Mouse (Mus musculus) liver, embryonic 16.5 days (tissue): Measurements from ENCODE around the gene Per2. TPM values are rescaled to one million over a fixed set of nuclear protein-coding genes. Genes with fewer than 3 reads are reported as not detected.
A peak's percentile ranks its signal among the peaks of the same experiment; 100 is the strongest.

Source experiments
- ATAC-seq: fragments of 200-750 bp; cut with Nextera tagmentation; 2 replicates; pipeline ENCODE4 v1.8.0; 2017; ENCODE audit warnings: low read depth, mild to moderate bottlenecking, moderate number of reproducible peaks, moderate library complexity
- H3K27ac ChIP-seq: fragments of 300-500 bp; sonication (generic); 2 replicates; pipeline ENCODE4 v1.5.1; 2014; ENCODE audit warnings: mild to moderate bottlenecking, low read length
- H3K27me3 ChIP-seq: fragments of 300-500 bp; sonication (generic); 2 replicates; pipeline ENCODE4 v1.6.1; 2014; ENCODE audit warnings: low read depth, low read length, mixed read lengths; ENCODE audit not compliant: control insufficient read depth, insufficient read depth
- H3K36me3 ChIP-seq: fragments of 300-500 bp; sonication (generic); 2 replicates; pipeline ENCODE4 v1.6.1; 2014; ENCODE audit warnings: mild to moderate bottlenecking; ENCODE audit not compliant: control insufficient read depth, insufficient read depth
- H3K4me1 ChIP-seq: fragments of 300-500 bp; sonication (generic); 2 replicates; pipeline ENCODE4 v1.6.1; 2014; ENCODE audit warnings: low read depth, low read length, mixed read lengths; ENCODE audit not compliant: control insufficient read depth
- H3K4me2 ChIP-seq: fragments of 300-500 bp; sonication (generic); 2 replicates; pipeline ENCODE4 v1.6.1; 2014; ENCODE audit warnings: low read depth, low read length, mixed read lengths
- H3K4me3 ChIP-seq: fragments of 300-500 bp; sonication (generic); 2 replicates; pipeline ENCODE4 v1.5.1; 2014; ENCODE audit warnings: low read depth, mild to moderate bottlenecking, low read length
- H3K9ac ChIP-seq: fragments of 300-500 bp; sonication (generic); 2 replicates; pipeline ENCODE4 v1.6.1; 2014; ENCODE audit warnings: low read depth, low read length
- H3K9me3 ChIP-seq: fragments of 300-500 bp; sonication (generic); replicated peaks from 2 replicates; pipeline ENCODE4 v1.6.1; 2016; ENCODE audit warnings: low read length; ENCODE audit not compliant: control insufficient read depth
- WGBS: fragments of 180-500 bp; shearing (Covaris S2); extraction: QIAGEN DNeasy Blood & Tissue Kit; methylation state at CpG from one replicate; pipeline ENCODE4 v1.1.7; 2014; ENCODE audit not compliant: insufficient replicate concordance; 5-methylcytosine and 5-hydroxymethylcytosine counted together
- polyA plus RNA-seq: library from polyadenylated mRNA; unstranded; fragments of >200 nt; fragmentation: Nextera tagmentation; extraction: Ambion mirVana; gene quantifications from 2 replicates; pipeline ENCODE4 v1.2.1, GENCODE M21; 2015

Per2 gene
- polyA plus RNA-seq, 1 experiment from 2014 or later = 4.1 TPM

DNA sequence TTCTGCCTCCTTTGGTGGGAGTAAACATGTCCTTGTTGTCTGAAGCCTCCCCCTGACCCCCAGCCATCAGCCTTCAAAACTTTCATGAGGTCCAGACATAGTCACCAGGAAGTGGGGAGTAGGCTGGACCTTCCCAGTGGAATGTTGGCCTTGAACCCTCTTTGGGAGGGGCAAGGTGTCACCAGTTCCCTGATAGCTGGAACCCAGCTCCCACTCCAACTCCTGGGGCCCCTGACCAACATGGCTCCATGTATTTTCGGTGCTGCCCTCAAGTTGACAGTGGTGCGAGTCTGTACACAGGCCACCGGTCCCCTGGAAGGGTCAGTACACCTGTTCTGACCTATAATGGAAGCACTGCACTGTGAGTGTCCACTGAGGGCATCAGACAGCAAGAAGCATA lies 91.8 kb downstream of the Per2 start:
- no peaks in the 10 kb centered on the region for H3K9me3 ChIP-seq
- WGBS = 89% methylated on average over 3 of the region's 3 CpGs

GRCm38 (mm10) chr1:91366215-91367108 lies 92.7 kb downstream of the Per2 start, which contains the start of gene Erfe:
Erfe (plus strand) TSS chr1:91366430.
- peak within 1 kb of the TSS; percentile 95 for H3K4me2 ChIP-seq
- ATAC-seq = peak; percentile 90

More for the DNA sequence above, 91.8 kb downstream of the Per2 start:
- ATAC-seq = no peak
- Histone ChIP-seq H3K4me2 (peak overlapping the region; percentile 95), H3K27me3 (no peaks in the 10 kb centered on the region), H3K4me3 (peak overlapping the region; percentile 79), H3K27ac (no peak overlapping the region; the same call in 1 of the 2 replicates), H3K4me1 (peaks cover 17% of the 10 kb centered on the region), H3K9ac (peak overlapping the region; percentile 35), H3K36me3 (peaks cover 14% of the 10 kb centered on the region)

More at GRCm38 (mm10) chr1:91366215-91367108, 92.7 kb downstream of the Per2 start, which contains the start of gene Erfe:
- under 1% methylated on average over 68 of the region's 68 CpGs for WGBS
- Histone ChIP-seq H3K9ac (peak within 1 kb of the TSS; percentile 88), H3K9me3 (no peaks in the 10 kb centered on the region), H3K4me1 (peaks cover 17% of the 10 kb centered on the region), H3K4me3 (peak within 1 kb of the TSS; percentile 79), H3K36me3 (peaks cover 6% of the 10 kb centered on the region; the same call in 1 of the 2 replicates), H3K27me3 (no peaks in the 10 kb centered on the region), H3K27ac (peak within 1 kb of the TSS; percentile 63)

Other genes with a start within 250 kb of the Per2 start
- 66.3 and 69.0 TPM in 2 replicates for gene Ube2f, start 209.0 kb downstream of the Per2 start, polyA plus RNA-seq
- 29.6 and 33.4 TPM in 2 replicates for gene Scly, start 161.0 kb downstream of the Per2 start, polyA plus RNA-seq
- not detected in 2 replicates for gene Espnl, start 137.2 kb downstream of the Per2 start, polyA plus RNA-seq
- 0.15 and 0.46 TPM in 2 replicates for gene Klhl30, start 108.3 kb downstream of the Per2 start, polyA plus RNA-seq
- 2.5 and 3.9 TPM in 2 replicates for gene Erfe, start 92.9 kb downstream of the Per2 start, polyA plus RNA-seq
- gene Ilkap, start 60.5 kb downstream of the Per2 start, polyA plus RNA-seq = 57.6 and 63.2 TPM in 2 replicates
- gene Hes6, start 45.3 kb downstream of the Per2 start, polyA plus RNA-seq = 18.6 and 19.7 TPM in 2 replicates
- gene Traf3ip1, start 35.3 kb upstream of the Per2 start, polyA plus RNA-seq = 1.5 and 2.0 TPM in 2 replicates
- 9.2 and 9.6 TPM in 2 replicates for gene Asb1, start 81.2 kb upstream of the Per2 start, polyA plus RNA-seq